ENCODE assay signal across 8 mouse cellular contexts in the genomic region with DNA sequence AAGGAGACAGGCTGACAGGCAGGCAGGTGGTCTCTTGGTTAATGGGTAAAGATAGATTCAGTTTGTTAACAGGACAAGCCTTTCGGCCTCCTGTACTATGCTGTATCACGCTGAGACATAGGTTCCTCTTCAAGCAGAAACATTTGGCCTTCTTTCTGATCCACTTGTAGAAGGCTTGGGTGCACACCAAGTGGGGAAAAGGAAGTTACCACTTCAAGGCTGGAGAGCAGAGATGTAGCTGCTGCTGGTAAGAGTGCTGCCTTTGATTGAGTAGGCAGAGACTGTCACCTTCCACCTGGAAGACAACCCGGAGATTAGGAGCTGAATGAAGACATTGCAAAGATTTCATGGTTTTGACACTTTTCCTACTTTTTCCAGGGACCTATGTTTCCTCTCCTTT. TPM values are rescaled to one million over a fixed set of nuclear protein-coding genes. Genes with fewer than 3 reads are reported as not detected.
DNase-seq lines count a peak whose midpoint lies in the region; ATAC-seq and TF ChIP-seq lines count a peak whose summit lies in the region.
"Had no signal": no experiment of that assay in that cellular context is flagged by ENCODE, and none has a peak within 500 bp of the region (broad histone marks: within the 10 kb centered on the region; RNA-seq: fewer than 3 reads in every experiment).

No protein-coding gene starts in this region.

- no peak for TF ChIP-seq CTCF in liver, postnatal 0 days (IDR thresholded peaks at IDR 0.05; ENCODE audit: low read depth)
- no peak for TF ChIP-seq CTCF in small intestine, adult 2 months (IDR thresholded peaks at IDR 0.05; ENCODE audit: extremely low read depth, insufficient read length, insufficient replicate concordance, low read depth, low read length)

- TF ChIP-seq EP300 in liver, postnatal 0 days (IDR thresholded peaks at IDR 0.05; ENCODE audit: low read depth): no peak

- H3K27ac ChIP-seq in liver, embryonic 12.5 days: no peak overlapping the region
- H3K27ac ChIP-seq in liver, postnatal 0 days (ENCODE audit: low read depth): no peak overlapping the region
- H3K27ac ChIP-seq in embryonic facial prominence, embryonic 15.5 days (replicated peaks): peak overlapping the region; percentile 95
- H3K27ac ChIP-seq in intestine, embryonic 14.5 days (ENCODE audit: low read depth): no peak overlapping the region
- H3K27ac ChIP-seq in small intestine, adult 2 months (ENCODE audit: insufficient read depth, low read depth, low read length): no peak overlapping the region

- H3K4me3 ChIP-seq in liver, embryonic 12.5 days: peak overlapping the region; percentile 61; the same call in 1 of the 2 replicates
- H3K4me3 ChIP-seq in liver, postnatal 0 days (ENCODE audit: low read depth, low read length): no peak overlapping the region
- peak overlapping the region; percentile 85 for H3K4me3 ChIP-seq in embryonic facial prominence, embryonic 15.5 days (replicated peaks)
- H3K4me3 ChIP-seq in intestine, embryonic 14.5 days (ENCODE audit: low read depth, low read length): peak overlapping the region; percentile 76
- H3K4me3 ChIP-seq in small intestine, adult 2 months (ENCODE audit: low read depth, low read length): peak overlapping the region; percentile 24
- H3K4me3 ChIP-seq: myocyte had no signal

- no peak overlapping the region for H3K9ac ChIP-seq in liver, embryonic 12.5 days
- H3K9ac ChIP-seq in liver, postnatal 0 days (replicated peaks): no peak overlapping the region
- peak overlapping the region; percentile 96 for H3K9ac ChIP-seq in embryonic facial prominence, embryonic 15.5 days
- H3K9ac ChIP-seq in intestine, embryonic 14.5 days (ENCODE audit: low read length): peak overlapping the region; percentile 82

- H3K27me3 ChIP-seq in liver, embryonic 12.5 days (replicated peaks): peaks cover 30% of the 10 kb centered on the region
- peaks cover 4% of the 10 kb centered on the region; the same call in 1 of the 2 replicates for H3K27me3 ChIP-seq in liver, postnatal 0 days (ENCODE audit: insufficient read depth, low read length)
- no peaks in the 10 kb centered on the region for H3K27me3 ChIP-seq in embryonic facial prominence, embryonic 15.5 days
- no peaks in the 10 kb centered on the region for H3K27me3 ChIP-seq in intestine, embryonic 14.5 days (replicated peaks; ENCODE audit: control insufficient read depth, insufficient read depth, low read length)
- H3K27me3 ChIP-seq in small intestine, adult 2 months (ENCODE audit: control insufficient read depth, insufficient read depth, low read length): peaks cover 11% of the 10 kb centered on the region; the same call in 1 of the 2 replicates

- H3K4me1 ChIP-seq in liver, embryonic 12.5 days: no peaks in the 10 kb centered on the region
- H3K4me1 ChIP-seq in liver, postnatal 0 days (ENCODE audit: insufficient read depth): 0 out of 2 replicates have a peak, but pooled peaks cover 2% of the 10 kb centered on the region
- peaks cover 35% of the 10 kb centered on the region for H3K4me1 ChIP-seq in embryonic facial prominence, embryonic 15.5 days
- peaks cover 11% of the 10 kb centered on the region; the same call in 1 of the 2 replicates for H3K4me1 ChIP-seq in intestine, embryonic 14.5 days (replicated peaks; ENCODE audit: control insufficient read depth, insufficient read depth, low read length)
- peaks cover 3% of the 10 kb centered on the region; the same call in 1 of the 2 replicates for H3K4me1 ChIP-seq in small intestine, adult 2 months (ENCODE audit: control insufficient read depth, insufficient read depth, insufficient read length, low read length)

- no peak for ATAC-seq in liver, embryonic 12.5 days
- ATAC-seq in liver, postnatal 0 days: no peak
- no peak for ATAC-seq in embryonic facial prominence, embryonic 15.5 days (ENCODE audit: insufficient number of reproducible peaks, low FRiP score, low TSS enrichment, low read depth)
- no peak for ATAC-seq in intestine, embryonic 14.5 days (replicated peaks; ENCODE audit: low FRiP score, low TSS enrichment, low read depth)
- ATAC-seq in erythroid progenitor cell, adult 5-6 weeks (replicated peaks; ENCODE audit: low FRiP score, poor library complexity, severe bottlenecking): no peak

- no peak for DNase-seq in liver, postnatal 0 days
- DNase-seq in intestine, embryonic 14.5 days (ENCODE audit: low spot score): no peak
- no peak for DNase-seq in cerebellum, postnatal 4 days (ENCODE audit: low spot score in 2 of 2)

- peak overlapping the region; percentile 71 for H3K4me2 ChIP-seq in liver, embryonic 12.5 days
- H3K4me2 ChIP-seq in liver, postnatal 0 days (ENCODE audit: low read depth, low read length): no peak overlapping the region
- peak overlapping the region; percentile 69 for H3K4me2 ChIP-seq in embryonic facial prominence, embryonic 15.5 days (replicated peaks)
- H3K4me2 ChIP-seq in intestine, embryonic 14.5 days (ENCODE audit: low read length): peak overlapping the region; percentile 74

- H3K36me3 ChIP-seq in liver, embryonic 12.5 days: no peaks in the 10 kb centered on the region
- no peaks in the 10 kb centered on the region for H3K36me3 ChIP-seq in liver, postnatal 0 days (replicated peaks; ENCODE audit: insufficient read depth, low read length)
- H3K36me3 ChIP-seq in embryonic facial prominence, embryonic 15.5 days: peaks cover 6% of the 10 kb centered on the region; the same call in 1 of the 2 replicates
- H3K36me3 ChIP-seq in intestine, embryonic 14.5 days (ENCODE audit: control insufficient read depth, insufficient read depth, low read length): peaks cover 21% of the 10 kb centered on the region
- H3K36me3 ChIP-seq in small intestine, adult 2 months (ENCODE audit: control insufficient read depth, insufficient read depth, low read length): no peaks in the 10 kb centered on the region

- no peak for TF ChIP-seq POLR2A in small intestine, adult 2 months (IDR thresholded peaks at IDR 0.05; ENCODE audit: low read depth, low read length)

- 43% methylated on average over 3 of the region's 3 CpGs for WGBS in liver, embryonic 12.5 days (ENCODE audit: insufficient replicate concordance)
- WGBS in liver, postnatal 0 days (ENCODE audit: insufficient replicate concordance): 54% methylated on average over 3 of the region's 3 CpGs
- 59% methylated on average over 3 of the region's 3 CpGs for WGBS in embryonic facial prominence, embryonic 15.5 days
- WGBS in intestine, embryonic 14.5 days: 71% methylated on average over 3 of the region's 3 CpGs
- WGBS in small intestine, adult 2 months: 69% methylated on average over 3 of the region's 3 CpGs

- H3K9me3 ChIP-seq in liver, embryonic 12.5 days (replicated peaks): no peaks in the 10 kb centered on the region
- no peaks in the 10 kb centered on the region for H3K9me3 ChIP-seq in liver, postnatal 0 days (ENCODE audit: low read length)
- no peaks in the 10 kb centered on the region for H3K9me3 ChIP-seq in embryonic facial prominence, embryonic 15.5 days (replicated peaks)
- H3K9me3 ChIP-seq in intestine, embryonic 14.5 days (ENCODE audit: control insufficient read depth, low read length): no peaks in the 10 kb centered on the region

RNA-seq across cellular contexts. Expression of gene Bend5, which starts 1.3 kb away (rescaled TPM):
- polyA plus RNA-seq in liver, embryonic 12.5 days (2016; fragmentation: Nextera tagmentation; extraction: Ambion mirVana): 2.1 and 2.3 TPM in 2 replicates
- polyA plus RNA-seq in liver, postnatal 0 days (2015; fragmentation: Nextera tagmentation; extraction: Ambion mirVana): 1.2 and 1.4 TPM in 2 replicates
- 137 and 159 TPM in 2 replicates for polyA plus RNA-seq in embryonic facial prominence, embryonic 15.5 days (2015; fragmentation: Nextera tagmentation; extraction: Ambion mirVana)
- polyA plus RNA-seq in intestine, embryonic 14.5 days (2014; fragmentation: Nextera tagmentation; extraction: Ambion mirVana): 37.4 and 45.6 TPM in 2 replicates
- polyA plus RNA-seq in small intestine, adult 2 months (2012; rRNA removed): 3.4 and 6.8 TPM in 2 replicates
- total RNA-seq in erythroid progenitor cell, adult 5-6 weeks (2015; ENCODE audit: low replicate concordance): 13.0 TPM in 1 of 2 replicates, not detected in the other
- 2.8 TPM in 1 of 2 replicates, not detected in the other for total RNA-seq in erythroid progenitor cell, adult 5-6 weeks (2017; ENCODE audit: low replicate concordance)
- polyA plus RNA-seq: myocyte had no signal

Comparison
In these comparisons a context has a peak if more than half of its experiments do, and no peak if none do; other contexts are left out.
1. H3K9ac ChIP-seq: peak in embryonic facial prominence, embryonic 15.5 days (single experiment) and intestine, embryonic 14.5 days (single experiment); none in liver, embryonic 12.5 days (single experiment) and liver, postnatal 0 days (single experiment).